Mouse (Mus musculus): Measurements from ENCODE around the gene Pitpnc1.
A peak's percentile ranks its signal among the peaks of the same experiment; 100 is the strongest.

Gene Pitpnc1

GRCm38 (mm10) chr11:107358695-107359094 lies 111.8 kb downstream of the Pitpnc1 start:
- DNase-seq = no peak

GRCm38 (mm10) chr11:107356224-107356623 lies 114.3 kb downstream of the Pitpnc1 start:
- no peak for DNase-seq

- no peak for DNase-seq
Observed at GRCm38 (mm10) chr11:107355526-107355925, 115.0 kb downstream of the Pitpnc1 start.

DNA sequence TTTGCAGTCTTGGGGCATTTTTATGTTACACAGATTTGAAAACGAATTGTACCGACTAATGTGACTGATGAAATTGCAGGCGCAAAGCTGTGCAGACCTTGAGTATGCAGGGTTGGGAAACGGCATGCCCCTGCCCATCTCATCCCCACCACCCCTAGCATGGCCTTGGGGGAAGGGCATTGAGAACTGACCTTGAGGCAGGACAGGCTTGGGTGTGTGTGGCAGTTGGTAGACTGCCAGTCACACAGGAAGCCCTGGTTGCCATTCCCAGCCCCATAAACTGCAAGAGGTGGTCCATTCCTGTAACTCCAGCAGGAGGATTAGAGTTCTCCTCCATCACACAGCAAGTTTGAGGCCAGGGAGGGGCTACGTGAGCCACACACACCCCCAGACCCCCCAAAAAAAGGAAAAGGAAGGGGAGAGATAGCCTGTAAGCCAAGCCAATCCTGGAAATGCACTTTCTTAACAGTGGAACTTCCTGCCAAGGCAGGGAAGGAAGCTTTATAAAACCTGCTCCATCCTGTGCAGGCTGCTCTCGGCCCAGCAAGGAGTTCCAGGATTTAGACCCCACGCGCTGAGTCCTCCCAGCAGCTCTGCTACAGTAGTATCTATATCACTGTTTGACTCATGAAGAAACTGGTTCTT lies 115.9 kb downstream of the Pitpnc1 start:
- no peak for DNase-seq

- no peak for DNase-seq
Observed at GRCm38 (mm10) chr11:107352596-107352995, 117.9 kb downstream of the Pitpnc1 start.

DNA sequence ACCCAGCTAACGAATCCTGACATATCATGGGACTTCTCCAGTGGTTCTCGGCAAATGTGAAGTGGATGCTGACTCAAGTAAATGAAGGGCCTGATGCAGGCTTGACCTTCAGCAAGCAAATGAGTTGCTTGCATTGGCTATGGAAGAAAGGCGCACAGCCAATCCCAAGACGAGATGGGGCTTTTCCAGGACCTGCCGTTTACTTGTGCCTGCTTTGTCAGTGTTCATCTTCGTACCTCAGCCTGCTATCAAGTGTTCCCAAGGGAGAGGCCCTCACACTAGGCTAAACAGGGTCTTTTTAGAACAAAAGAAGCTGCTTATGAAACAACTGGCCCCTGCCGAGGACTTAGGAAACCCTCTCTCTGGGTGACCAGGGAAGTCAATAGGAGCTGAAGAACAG lies 120.7 kb downstream of the Pitpnc1 start:
- no peak for DNase-seq

DNA sequence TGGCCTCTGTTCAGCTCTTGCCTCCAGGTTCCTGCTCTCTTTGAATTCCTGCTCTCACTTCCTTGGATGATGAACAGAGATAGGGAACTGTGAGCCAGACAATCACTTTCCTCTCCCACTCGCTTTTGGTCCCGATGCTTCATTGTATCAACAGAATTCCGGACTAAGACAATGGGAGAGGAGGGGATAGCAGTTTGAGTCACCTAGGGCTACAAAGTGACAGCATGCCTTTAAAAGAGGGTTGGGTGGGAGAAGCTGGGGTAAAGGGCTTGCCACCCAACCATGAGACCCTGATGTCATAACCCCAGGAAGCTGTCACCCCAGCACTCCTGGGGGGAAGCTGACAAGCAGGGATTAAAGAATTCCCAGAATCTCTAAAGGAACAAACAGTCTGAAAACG lies 127.5 kb downstream of the Pitpnc1 start:
- no peak for DNase-seq

DNA sequence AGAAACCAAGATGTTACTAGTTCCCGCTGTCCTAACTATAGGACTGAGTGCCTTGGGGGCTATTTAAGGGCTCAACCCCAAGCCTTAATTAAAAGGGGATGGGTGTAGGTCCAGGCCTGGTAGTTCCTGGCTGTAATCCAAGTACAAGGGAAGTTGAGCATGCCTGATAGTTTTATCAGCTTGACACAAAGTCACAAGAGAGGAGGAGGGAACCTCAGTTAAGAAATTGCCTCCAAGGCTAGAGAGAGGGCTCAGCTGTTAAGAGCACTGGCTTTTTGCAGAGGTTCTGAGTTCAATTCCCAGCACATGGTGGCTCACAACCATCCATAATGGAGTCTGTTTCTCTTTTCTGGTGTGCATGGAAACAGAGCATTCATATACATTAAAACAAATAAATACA lies 128.1 kb downstream of the Pitpnc1 start:
- no peak for DNase-seq

GRCm38 (mm10) chr11:107341293-107341692 lies 129.2 kb downstream of the Pitpnc1 start:
- DNase-seq = no peak

DNA sequence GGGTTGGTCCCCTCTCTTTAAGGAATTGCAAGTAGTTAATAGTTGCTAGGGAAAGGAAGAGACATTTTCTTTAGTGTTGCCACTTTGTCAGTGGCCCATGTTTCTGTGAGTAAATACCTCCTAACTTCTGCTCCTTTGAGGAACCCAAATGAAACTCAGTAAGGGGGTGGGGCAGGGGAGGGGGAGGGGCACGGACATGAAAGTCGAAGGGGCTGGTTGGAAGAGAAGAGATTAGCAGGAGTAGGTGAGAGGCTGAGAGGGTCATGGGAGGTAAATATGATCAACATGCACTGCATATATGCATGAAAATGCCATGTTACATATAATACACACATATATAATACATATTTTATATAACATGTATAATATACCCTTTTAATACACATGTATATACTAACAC lies 129.7 kb downstream of the Pitpnc1 start:
- peak; percentile 21 for DNase-seq

DNA sequence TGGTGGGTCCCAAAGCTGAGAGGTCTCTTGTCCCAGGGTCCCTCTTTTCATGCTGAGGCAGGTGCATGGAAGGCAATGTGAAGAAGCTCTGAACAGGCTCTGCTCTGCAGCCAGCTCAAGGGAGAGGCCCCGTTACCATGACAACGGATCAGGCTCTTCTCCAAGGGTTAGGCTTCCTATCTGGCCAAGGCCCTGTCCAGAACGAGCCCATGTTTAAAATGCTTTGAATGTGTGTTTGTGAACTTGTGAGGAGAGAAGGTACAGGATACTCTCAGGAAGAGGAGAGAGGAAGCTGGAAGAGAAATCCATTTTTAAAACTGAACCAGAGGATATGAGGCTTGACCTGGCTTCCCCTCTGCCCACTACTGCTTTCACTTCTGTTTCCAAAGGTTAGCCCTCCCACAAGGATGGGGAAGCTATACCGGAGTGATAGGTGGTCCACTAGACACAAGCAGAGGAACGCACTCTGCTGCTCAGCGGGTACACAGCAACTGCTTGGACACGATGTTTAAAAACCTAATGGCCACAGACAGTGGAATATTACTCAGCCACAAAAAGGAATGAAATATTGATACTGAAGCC lies 131.2 kb downstream of the Pitpnc1 start:
- peak; percentile 35 for DNase-seq

DNA sequence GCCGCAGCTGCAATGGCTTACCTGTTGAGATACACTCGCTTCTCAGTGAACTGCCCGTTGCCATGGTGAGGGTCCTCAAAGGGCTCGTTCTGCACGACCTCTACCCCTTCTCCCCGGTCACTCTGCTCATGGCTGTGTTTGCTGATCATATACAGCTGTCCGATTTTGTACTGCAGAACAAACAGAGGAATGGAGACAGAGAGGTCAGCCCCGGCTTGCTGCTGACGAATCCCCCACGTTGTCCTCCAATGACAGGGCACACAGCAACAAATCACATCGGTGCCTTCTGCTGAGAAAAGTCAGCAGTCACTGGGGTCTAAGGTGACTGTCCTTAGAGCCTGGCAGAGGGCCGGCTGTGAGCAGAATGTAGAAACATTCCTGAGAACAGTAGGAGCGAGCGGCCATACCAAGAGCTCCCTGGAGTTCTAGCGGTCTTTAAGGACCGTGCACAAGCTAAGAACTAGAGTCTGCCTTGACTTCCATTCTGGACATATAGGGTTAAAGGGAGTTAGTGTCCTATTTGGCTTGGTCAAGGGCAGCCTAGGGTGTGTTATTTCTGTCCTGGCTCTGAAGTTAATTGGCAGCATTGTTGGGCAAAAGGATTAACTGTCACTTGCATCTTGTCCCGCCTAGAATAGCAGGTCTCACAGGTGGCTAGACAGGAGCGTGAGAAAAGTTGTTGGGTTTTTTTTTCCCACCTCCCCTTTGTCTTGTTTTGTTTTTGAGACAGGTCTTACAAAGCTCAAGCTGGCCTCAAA lies 132.9 kb downstream of the Pitpnc1 start:
- DNase-seq = peak; percentile 31

DNA sequence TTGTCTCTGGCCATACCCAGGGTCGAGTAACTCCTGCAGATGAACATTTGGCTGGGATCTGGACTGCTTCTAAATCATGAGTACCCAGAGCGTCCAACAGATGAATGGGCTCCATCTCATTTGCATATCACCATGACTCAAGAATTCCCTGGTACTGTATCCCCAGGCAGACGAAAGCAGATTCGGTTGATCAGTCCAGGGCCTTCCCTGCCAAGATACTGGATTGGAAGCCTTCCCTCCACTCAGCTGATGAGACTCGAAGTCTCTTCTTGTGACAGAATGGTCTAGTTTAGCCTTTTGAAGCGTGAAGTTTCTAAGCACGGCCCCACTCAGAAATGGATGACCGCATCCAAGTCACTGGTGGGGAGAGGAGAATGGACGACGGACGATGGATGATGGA lies 134.7 kb downstream of the Pitpnc1 start:
- no peak for DNase-seq

DNA sequence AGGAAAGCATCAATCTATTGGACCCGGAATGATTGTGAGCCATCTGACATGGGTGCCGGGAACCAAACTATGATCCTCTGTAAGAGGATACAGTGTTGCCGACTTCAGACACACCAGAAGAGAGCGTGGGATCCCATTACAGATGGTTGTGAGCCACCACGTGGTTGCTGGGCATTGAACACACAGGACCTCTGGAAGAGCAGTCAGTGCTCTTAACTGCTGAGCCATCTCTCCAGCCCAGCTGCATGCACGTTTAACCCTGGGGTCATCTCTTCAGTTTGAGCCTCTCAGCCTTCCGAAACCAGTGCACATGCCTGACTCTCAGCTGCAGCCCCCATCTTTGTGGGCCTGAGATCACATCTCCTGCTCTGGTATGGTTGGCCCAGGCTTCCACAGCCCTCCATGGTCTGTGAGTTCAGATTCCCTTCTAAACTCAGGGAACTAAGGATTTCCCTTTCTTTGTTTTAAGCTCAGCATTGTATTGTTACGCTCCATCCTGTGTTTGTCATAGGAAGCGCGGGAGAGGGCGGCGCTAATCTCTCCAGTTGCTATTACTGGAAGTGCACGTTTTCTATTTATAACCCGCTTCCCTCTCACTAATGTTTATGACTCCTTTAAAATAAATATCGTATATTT lies 135.5 kb downstream of the Pitpnc1 start:
- no peak for DNase-seq

GRCm38 (mm10) chr11:107332905-107333304 lies 137.6 kb downstream of the Pitpnc1 start:
- peak; percentile 27 for DNase-seq

- DNase-seq = no peak
Observed at GRCm38 (mm10) chr11:107332332-107332731, 138.2 kb downstream of the Pitpnc1 start.

GRCm38 (mm10) chr11:107331425-107331824 lies 139.1 kb downstream of the Pitpnc1 start:
- no peak for DNase-seq

GRCm38 (mm10) chr11:107327326-107327725 lies 143.2 kb downstream of the Pitpnc1 start:
- DNase-seq = no peak

GRCm38 (mm10) chr11:107325739-107326725 lies 144.5 kb downstream of the Pitpnc1 start:
- DNase-seq = no peak

GRCm38 (mm10) chr11:107325226-107325625 lies 145.3 kb downstream of the Pitpnc1 start:
- DNase-seq = no peak

GRCm38 (mm10) chr11:107323173-107323572 lies 147.3 kb downstream of the Pitpnc1 start:
- DNase-seq = no peak

GRCm38 (mm10) chr11:107322226-107322625 lies 148.3 kb downstream of the Pitpnc1 start:
- no peak for DNase-seq
